Mouse (Mus musculus) heart, embryonic 13.5 days (tissue): ENCODE data around the gene Hs2st1. TPM values are rescaled to one million over a fixed set of nuclear protein-coding genes. Genes with fewer than 3 reads are reported as not detected.

Experiments used
- ATAC-seq: fragments of 200-750 bp; cut with Nextera tagmentation; 2 replicates; pipeline ENCODE4 v1.8.0; 2017; ENCODE audit warnings: moderate TSS enrichment; ENCODE audit not compliant: insufficient number of reproducible peaks, low FRiP score, low TSS enrichment; ENCODE audit errors: extremely low read depth
- H3K27ac ChIP-seq: fragments of 300-500 bp; sonication (generic); replicated peaks from 2 replicates; pipeline ENCODE4 v1.5.1; 2015; ENCODE audit warnings: moderate library complexity, mild to moderate bottlenecking, inconsistent platforms
- H3K27me3 ChIP-seq: fragments of 300-500 bp; sonication (generic); replicated peaks from 2 replicates; pipeline ENCODE4 v1.6.1; 2015; ENCODE audit warnings: mild to moderate bottlenecking, inconsistent platforms
- H3K36me3 ChIP-seq: fragments of 300-500 bp; sonication (generic); 2 replicates; pipeline ENCODE4 v1.6.1; 2015; ENCODE audit warnings: mild to moderate bottlenecking, inconsistent platforms
- H3K4me1 ChIP-seq: fragments of 300-500 bp; sonication (generic); 2 replicates; pipeline ENCODE4 v1.6.1; 2015; ENCODE audit warnings: inconsistent platforms
- H3K4me2 ChIP-seq: fragments of 300-500 bp; sonication (generic); 2 replicates; pipeline ENCODE4 v1.6.1; 2015; ENCODE audit warnings: inconsistent platforms, mild to moderate bottlenecking, moderate library complexity
- H3K4me3 ChIP-seq: fragments of 300-500 bp; sonication (generic); 2 replicates; pipeline ENCODE4 v1.5.1; 2015; ENCODE audit warnings: moderate library complexity, mild to moderate bottlenecking, inconsistent platforms
- H3K9ac ChIP-seq: fragments of 300-500 bp; sonication (generic); 2 replicates; pipeline ENCODE4 v1.6.1; 2015; ENCODE audit warnings: inconsistent platforms, mild to moderate bottlenecking, moderate library complexity
- H3K9me3 ChIP-seq: fragments of 300-500 bp; sonication (generic); 2 replicates; pipeline ENCODE4 v1.6.1; 2016; ENCODE audit warnings: inconsistent platforms
- WGBS: fragments of 180-500 bp; shearing (Covaris S2); methylation state at CpG from one replicate; pipeline ENCODE4 v1.1.7; 2015; ENCODE audit warnings: mixed read lengths; 5-methylcytosine and 5-hydroxymethylcytosine counted together
- polyA plus RNA-seq: library from polyadenylated mRNA; unstranded; fragments of >200 nt; fragmentation: Nextera tagmentation; extraction: Ambion mirVana; gene quantifications from 2 replicates; pipeline ENCODE4 v1.2.1, GENCODE M21; 2015

Hs2st1 gene
- polyA plus RNA-seq, 1 experiment from 2014 or later, result 6.8 TPM

DNA sequence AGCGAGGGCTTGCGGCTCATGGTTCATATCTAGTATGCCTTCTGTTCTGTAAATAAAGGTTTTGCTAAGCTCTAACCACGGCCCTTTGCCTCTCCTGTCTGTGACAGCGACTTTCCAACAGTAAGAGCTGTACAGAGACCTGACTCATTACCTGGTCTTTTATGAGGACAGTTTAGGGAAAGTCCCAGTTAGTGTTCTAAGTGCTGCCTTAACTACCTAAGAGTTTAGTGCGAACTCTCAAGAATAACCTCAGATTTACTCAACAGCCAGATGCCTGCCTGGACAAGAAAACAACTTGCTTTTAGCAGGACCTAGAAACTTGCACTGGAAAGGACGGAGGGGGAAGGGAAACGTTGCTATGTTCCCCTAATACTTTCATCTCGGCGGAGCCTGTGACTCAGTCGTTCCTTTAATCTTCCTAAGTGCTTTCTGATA is 137.8 kb downstream of the Hs2st1 start:
- no peaks in the 10 kb centered on the region for H3K4me1 ChIP-seq
- no peaks in the 10 kb centered on the region for H3K27me3 ChIP-seq
- ATAC-seq, result no peak
- peaks cover 19% of the 10 kb centered on the region for H3K36me3 ChIP-seq
- no peak overlapping the region for H3K4me3 ChIP-seq
- 64% methylated on average over 10 of the region's 10 CpGs for WGBS
- no peak overlapping the region for H3K27ac ChIP-seq
- H3K4me2 ChIP-seq, result no peak overlapping the region
- H3K9me3 ChIP-seq, result no peaks in the 10 kb centered on the region
- no peak overlapping the region for H3K9ac ChIP-seq

DNA sequence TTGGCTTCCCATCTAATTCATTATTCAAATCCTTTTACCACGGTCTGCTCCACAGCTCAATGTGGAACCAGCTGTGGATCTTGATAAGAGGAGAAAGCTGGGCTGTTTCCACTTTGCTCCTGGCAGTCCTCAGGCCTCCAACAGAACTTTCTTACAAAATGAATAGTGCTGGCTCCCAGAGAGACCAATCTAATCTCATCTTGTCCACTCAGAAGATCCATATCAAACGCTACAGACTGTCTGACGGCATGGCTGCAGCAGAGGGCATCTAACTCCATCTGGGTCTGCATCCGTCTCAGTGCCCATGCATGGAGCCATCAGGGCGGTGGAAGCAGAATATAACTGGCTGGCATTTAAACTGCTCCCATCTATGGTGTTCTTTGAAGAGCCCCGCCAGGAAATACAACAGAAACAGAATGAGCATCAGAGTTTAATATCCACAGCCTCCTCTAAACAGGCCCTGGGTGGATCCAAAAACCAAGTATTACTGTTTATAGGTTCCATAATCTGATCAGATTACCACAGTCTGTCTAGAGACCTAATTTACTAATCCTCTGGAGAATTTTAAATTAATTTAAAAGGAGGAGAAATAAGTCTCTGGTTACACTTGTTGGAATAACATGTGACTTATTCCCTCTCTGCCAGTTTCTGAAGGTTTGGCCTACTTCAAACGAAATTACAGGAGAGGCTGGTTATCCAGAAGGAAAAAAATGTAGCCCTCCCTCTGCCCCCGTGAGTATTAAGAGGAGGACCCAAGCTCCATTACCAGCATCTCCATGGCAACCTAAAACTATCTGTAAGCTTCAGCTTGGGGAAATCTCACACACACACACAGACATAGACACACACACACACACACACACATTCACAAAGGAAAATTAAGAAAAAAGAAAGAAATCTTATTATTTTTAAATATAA is 141.2 kb downstream of the Hs2st1 start:
- Histone ChIP-seq H3K27ac (no peak overlapping the region), H3K4me2 (no peak overlapping the region), H3K9ac (no peak overlapping the region), H3K9me3 (no peaks in the 10 kb centered on the region), H3K4me1 (no peaks in the 10 kb centered on the region), H3K4me3 (no peak overlapping the region), H3K36me3 (peaks cover 9% of the 10 kb centered on the region; the same call in 1 of the 2 replicates), H3K27me3 (no peaks in the 10 kb centered on the region)
- no peak for ATAC-seq
- 69% methylated on average over 8 of the region's 8 CpGs for WGBS

DNA sequence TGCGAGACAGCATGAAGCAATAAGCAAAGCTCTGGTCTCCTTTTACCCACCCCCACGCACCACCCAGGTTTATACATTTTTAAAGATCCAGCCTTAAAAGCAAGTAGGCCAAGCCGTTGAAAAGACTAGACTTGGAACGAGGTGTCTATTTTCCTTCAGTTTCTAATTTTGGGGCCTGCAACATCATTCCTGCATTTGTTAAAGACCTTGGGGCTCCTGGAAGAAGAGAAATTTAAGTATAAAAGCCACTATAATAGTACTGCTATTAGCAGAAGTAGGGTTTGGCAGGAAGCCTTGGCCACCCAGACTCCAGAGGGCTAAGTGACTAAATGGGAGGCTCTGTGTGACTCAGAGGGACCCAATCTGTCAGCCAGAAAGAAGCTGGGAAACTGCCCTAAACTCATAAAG is 144.9 kb downstream of the Hs2st1 start:
- no peak for ATAC-seq
- Histone ChIP-seq H3K4me3 (no peak overlapping the region), H3K27ac (no peak overlapping the region), H3K9ac (no peak overlapping the region), H3K4me2 (no peak overlapping the region), H3K9me3 (no peaks in the 10 kb centered on the region), H3K4me1 (no peaks in the 10 kb centered on the region), H3K27me3 (no peaks in the 10 kb centered on the region), H3K36me3 (peaks cover 8% of the 10 kb centered on the region; the same call in 1 of the 2 replicates)
- 86% methylated on average over 4 of the region's 4 CpGs for WGBS

DNA sequence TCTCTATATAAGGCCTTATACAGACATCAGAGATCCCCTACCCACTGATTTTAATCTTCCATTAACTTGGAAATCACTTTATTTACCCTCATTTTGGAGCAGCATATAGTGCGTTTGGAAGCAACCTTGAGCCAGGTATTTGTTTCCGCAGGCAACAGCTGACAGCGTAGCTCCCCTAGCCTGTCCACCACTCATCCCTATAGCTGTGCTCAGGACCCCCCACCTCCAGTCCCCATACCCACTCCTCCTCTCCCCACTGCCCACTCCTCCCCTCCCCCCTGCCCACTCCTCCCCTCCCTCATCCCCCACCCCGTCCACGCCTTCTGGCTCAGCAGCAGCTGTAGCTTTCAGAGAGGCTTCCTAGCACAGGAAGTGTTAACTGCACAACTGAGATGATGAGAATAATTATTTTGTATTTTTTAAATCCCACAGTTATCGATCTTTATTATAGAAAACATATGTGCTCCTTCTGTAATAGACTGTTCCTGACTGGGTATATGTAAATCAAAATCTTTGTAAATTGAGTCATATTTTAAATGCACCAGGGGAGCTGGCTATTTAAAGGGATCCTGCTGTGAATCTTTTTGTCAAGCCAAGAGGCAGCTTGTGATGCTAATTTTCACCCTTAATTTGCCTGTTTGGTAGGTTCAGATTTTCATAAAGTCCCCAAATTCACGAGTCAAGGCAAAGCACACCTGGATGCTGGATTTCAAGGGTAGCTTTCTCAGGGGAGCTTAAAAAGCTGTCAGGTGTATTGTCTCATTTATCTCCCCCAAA is 148.4 kb downstream of the Hs2st1 start:
- Histone ChIP-seq H3K9ac (no peak overlapping the region), H3K27ac (no peak overlapping the region), H3K36me3 (0 out of 2 replicates have a peak, but pooled peaks cover 3% of the 10 kb centered on the region), H3K27me3 (no peaks in the 10 kb centered on the region), H3K4me2 (no peak overlapping the region), H3K4me1 (no peaks in the 10 kb centered on the region), H3K9me3 (no peaks in the 10 kb centered on the region), H3K4me3 (no peak overlapping the region)
- 55% methylated on average over 7 of the region's 7 CpGs for WGBS
- ATAC-seq, result no peak

DNA sequence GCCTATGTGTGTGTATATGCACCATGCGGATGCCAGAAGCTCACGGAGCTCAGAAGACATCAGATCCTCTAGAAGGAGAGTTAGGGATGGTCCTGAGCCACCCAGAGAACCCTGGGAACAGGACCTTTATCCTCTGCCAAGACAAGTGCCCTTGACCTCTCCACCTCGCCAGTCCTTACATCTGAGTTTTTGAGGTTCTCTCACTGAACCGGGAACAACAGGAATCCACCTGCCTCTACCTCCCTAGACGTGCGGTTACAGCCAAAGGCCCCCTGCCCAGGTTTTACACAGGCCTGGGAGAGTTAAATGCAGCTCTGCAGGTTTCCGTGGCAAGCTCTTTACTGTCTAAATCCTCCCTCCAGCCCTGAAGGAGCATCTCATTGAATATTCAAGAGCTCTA is 156.2 kb downstream of the Hs2st1 start:
- ATAC-seq, result no peak

DNA sequence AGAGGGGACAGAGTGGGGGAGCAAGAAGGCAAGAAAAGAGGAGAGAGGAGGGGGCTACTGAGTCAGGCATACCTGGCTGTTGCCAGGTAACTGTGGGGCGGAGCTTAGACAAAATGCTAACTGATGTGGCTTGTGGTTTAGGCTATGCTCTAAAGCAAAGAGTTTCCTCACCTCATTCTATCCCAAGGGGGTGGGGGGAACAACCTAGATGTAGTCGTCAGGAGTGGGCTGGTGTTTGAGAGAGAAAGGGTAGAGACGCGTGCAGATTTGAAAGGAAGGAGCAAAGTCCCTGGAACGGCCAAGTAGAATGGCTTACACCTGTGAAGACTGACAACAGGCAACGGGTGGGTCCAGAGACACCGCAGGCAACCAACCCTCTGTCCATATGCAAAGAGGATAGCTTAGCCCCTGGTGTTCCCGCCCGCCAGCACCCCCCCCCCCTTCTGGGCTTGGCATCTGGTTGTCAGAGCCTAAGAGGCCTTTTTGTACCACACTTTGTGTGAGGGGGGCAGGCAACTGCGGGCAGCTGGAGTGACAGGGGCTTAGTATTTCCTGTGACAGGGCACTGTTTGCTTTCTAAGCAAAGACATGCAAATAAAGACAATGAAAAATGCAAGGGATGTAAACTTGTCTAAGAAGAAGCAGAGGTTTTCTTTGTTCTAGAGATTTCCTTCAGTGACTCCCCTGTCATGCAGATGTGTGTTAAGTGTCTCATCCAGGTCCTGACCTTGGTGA is 157.3 kb downstream of the Hs2st1 start:
- H3K9me3 ChIP-seq, result no peaks in the 10 kb centered on the region
- ATAC-seq, result no peak
- H3K4me3 ChIP-seq, result peak overlapping the region; percentile 14
- H3K27me3 ChIP-seq, result no peaks in the 10 kb centered on the region
- H3K27ac ChIP-seq, result no peak overlapping the region
- peak overlapping the region; percentile 54 for H3K4me2 ChIP-seq
- H3K4me1 ChIP-seq, result peaks cover 7% of the 10 kb centered on the region
- H3K9ac ChIP-seq, result 0 out of 2 replicates have a peak overlapping the region, but pooled peaks have one; percentile 40
- H3K36me3 ChIP-seq, result no peaks in the 10 kb centered on the region
- WGBS, result 9% methylated on average over 10 of the region's 10 CpGs

More for the DNA sequence above, 156.2 kb downstream of the Hs2st1 start:
- Histone ChIP-seq H3K27ac (no peak overlapping the region), H3K4me2 (no peak overlapping the region), H3K36me3 (no peaks in the 10 kb centered on the region), H3K9ac (no peak overlapping the region), H3K27me3 (no peaks in the 10 kb centered on the region), H3K4me1 (peaks cover 7% of the 10 kb centered on the region), H3K9me3 (no peaks in the 10 kb centered on the region), H3K4me3 (no peak overlapping the region)
- WGBS, result 67% methylated on average over 7 of the region's 7 CpGs

DNA sequence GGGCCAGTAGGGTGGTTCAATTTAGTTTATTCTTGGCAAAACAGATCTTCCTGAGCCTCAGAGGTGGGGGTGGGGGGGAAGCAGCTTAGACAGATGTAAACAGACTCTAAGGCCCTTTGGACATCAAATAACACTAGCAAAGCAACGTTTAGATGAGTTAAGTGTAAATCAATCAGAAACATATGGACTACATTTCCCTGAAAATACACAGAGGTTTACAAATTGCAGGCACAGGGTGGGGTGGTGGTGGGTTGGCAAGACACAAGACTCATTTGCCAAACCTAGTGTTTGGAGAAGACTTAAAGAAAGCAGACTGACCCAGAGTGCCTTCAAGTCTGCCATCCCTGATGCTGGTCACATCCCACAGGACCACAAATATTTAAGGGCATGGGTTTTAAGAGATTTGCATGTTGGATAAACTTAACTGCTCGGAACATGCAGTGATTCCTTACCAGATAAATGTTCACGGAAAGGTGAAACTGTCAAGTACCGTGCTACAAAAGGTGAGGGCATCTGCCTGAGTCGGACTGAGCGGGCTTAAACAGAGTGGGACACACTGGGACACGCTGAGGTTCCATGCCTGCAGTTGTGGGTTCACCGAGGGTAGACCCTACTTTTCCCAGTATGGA is 158.2 kb downstream of the Hs2st1 start:
- H3K36me3 ChIP-seq, result no peaks in the 10 kb centered on the region
- no peak overlapping the region for H3K4me3 ChIP-seq
- 24% methylated on average over 8 of the region's 8 CpGs for WGBS
- H3K27ac ChIP-seq, result no peak overlapping the region
- no peaks in the 10 kb centered on the region for H3K27me3 ChIP-seq
- H3K9me3 ChIP-seq, result no peaks in the 10 kb centered on the region
- H3K9ac ChIP-seq, result no peak overlapping the region
- peaks cover 7% of the 10 kb centered on the region for H3K4me1 ChIP-seq
- no peak overlapping the region for H3K4me2 ChIP-seq
- no peak for ATAC-seq

DNA sequence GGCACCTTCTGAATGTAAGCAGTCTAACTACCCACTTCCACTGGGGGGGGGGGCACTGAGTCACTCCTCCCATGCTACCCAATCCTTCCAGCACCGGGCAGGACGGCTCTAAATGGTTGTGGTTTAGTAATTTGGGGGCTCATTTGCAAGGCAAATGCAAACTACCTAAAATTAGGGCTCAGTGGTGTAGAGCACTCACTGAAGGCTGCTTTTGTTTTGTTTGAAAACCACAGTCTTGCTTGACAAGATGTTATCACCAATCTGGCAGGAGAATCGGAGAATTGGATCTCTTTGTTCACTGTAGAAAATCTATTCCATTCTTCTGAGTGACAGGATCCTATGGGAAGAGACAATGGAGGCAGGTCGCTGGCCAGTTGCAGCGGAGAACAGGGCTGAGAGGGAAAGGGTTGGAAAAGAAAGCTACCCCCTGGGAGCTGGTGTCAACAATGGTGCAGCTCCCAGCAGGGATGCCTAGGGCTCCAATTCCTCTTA is 158.9 kb downstream of the Hs2st1 start:
- Histone ChIP-seq H3K4me1 (peaks cover 7% of the 10 kb centered on the region), H3K4me3 (no peak overlapping the region), H3K36me3 (no peaks in the 10 kb centered on the region), H3K4me2 (no peak overlapping the region), H3K27me3 (no peaks in the 10 kb centered on the region), H3K9me3 (no peaks in the 10 kb centered on the region), H3K27ac (no peak overlapping the region), H3K9ac (no peak overlapping the region)
- 29% methylated on average over 5 of the region's 5 CpGs for WGBS
- no peak for ATAC-seq

DNA sequence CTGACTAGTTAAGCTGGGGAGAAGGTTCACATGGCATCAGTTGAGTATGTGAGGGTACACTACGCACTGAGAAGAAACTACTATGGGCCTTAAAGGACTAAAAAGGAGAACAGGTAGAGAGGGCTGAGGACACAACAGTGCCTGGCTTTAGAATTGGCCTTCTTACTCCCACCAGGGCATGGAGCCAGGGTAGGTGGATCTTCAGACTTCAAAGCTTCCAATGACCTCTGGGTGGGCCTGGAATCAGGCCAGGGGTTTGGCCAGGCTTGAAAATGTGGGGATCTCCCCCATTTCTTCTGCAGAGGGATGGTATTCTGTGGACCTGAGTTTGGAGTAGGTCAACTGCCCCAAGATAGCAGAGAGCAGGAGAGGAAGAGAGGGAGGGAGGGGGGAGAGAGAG is 161.0 kb downstream of the Hs2st1 start:
- Histone ChIP-seq H3K9ac (no peak overlapping the region), H3K9me3 (no peaks in the 10 kb centered on the region), H3K27me3 (no peaks in the 10 kb centered on the region), H3K4me2 (no peak overlapping the region), H3K4me1 (peaks cover 7% of the 10 kb centered on the region), H3K4me3 (no peak overlapping the region), H3K36me3 (no peaks in the 10 kb centered on the region), H3K27ac (no peak overlapping the region)
- ATAC-seq, result no peak
- 83% methylated on average over 1 of the region's 1 CpGs for WGBS

DNA sequence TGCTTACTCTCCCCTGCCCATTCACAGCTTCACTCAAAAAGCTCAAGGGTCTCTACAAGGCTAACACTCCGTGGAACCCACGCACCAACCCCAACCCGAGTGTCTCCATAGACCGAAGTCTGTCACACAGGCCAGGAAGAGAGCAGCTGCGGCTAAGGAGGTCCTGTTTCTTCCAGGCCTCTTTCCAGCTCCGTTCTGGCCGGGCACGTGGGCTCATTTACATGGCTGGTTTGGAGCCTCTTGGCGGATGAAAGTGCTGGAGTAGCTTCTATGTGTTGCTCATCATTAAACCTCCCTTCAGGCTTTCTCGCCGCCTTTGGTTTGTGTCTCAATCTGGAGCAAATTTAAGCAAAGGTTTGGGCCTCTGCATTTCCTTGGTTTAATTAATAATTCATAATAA is 164.7 kb downstream of the Hs2st1 start:
- H3K4me3 ChIP-seq, result no peak overlapping the region
- 78% methylated on average over 11 of the region's 11 CpGs for WGBS
- no peaks in the 10 kb centered on the region for H3K27me3 ChIP-seq
- no peaks in the 10 kb centered on the region for H3K9me3 ChIP-seq
- H3K4me1 ChIP-seq, result peaks cover 18% of the 10 kb centered on the region
- H3K27ac ChIP-seq, result no peak overlapping the region
- H3K36me3 ChIP-seq, result no peaks in the 10 kb centered on the region
- ATAC-seq, result no peak
- H3K9ac ChIP-seq, result no peak overlapping the region
- H3K4me2 ChIP-seq, result no peak overlapping the region
